Mouse (Mus musculus) C3H10T1/2 (cell line): Measurements from ENCODE around the gene Zfp948. TPM values are rescaled to one million over a fixed set of nuclear protein-coding genes. Genes with fewer than 3 reads are reported as not detected.

Experiments used
- polyA plus RNA-seq, 2 experiments: library from polyadenylated mRNA; unstranded; fragments of >200 nt; fragmentation: generic; extraction: Trizol; gene quantifications; one replicate each; pipeline ENCODE4 v1.2.1; 2012; ENCODE audit warnings: missing spikeins in 2 of 2

Zfp948 gene
- 1 to 10 TPM in 1 of 2 experiments, under 1 TPM in 1; 0.20 to 1.8 TPM for polyA plus RNA-seq

DNA sequence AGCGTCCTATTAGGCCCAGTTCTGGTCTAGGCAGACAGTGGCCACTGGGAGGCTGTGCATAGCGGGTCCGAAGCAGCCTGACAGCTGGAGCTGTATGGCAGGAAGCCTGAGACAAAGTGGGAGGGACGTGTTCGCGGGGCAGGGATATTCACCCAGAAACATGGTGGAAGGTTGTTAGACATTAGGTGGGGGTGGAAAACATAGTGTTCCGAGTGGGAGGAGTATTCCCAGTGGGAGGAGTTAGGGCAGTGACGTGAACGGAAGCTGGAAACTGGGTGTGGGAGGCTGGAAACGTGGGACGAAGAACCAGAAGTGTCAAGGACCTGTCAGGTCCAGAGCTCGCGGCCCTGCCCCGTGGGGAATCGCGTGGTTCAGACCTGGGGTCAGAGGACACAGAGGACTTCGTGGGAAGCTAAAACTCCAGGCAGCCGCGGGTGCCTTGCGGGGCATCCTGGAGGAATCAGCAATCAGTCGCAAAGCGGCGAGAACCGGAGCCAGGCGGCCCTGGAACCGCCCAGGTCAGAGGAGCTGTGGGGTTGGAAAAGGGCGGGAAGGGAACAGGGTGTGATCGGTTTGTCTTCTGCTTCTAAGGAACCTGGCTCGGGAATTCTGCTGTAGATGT, at the start of gene Zfp948:
Zfp948 (plus strand) TSS at position 281 of the 622 bp plus-strand sequence.

DNA sequence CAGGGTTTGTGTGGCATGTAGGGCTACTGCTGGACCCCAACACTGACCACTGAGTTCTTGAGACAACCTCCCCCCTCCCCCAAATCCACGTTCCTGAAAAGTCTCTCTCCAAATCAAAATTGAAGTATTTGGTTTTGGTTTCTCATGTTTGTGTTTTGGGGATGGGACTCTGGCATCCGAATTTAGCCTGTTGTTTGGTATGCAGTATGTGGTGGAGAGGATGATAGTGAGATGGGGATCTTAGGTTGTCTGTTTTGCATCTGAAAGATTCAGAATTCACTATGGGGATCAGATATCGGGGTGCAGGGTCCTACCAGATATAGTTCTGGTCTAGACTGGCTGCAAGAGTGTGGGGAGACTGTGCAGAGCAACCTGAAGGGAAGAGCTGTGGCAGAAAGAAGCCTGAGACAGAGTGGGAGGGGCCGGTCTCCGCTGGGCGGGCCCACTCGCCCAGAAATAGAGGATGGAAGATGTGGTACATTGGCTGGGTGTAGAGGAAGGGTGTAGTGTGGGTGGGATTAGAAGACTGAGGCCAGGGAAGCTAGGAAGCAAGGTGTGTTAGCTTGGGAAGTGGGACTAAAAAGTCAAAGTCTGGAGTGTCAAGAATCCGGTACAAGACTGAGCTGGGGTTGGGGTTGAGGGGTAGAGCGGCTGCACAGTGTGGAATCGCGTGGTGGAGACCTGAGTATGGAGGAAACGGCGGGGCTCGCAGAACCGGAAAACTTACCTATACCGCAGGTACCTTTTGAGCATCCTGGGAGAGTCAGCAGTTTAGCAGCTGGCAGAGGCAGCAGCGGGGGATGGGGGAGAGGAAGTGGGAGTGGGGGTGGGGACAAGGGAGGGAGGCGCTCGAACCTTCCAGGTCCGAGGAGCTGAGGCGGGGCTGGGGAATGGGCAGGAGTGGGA, 31.5 kb upstream of the Zfp948 start, which contains the start of gene Zfp52:
Zfp52 (plus strand) TSS at position 444 of the 906 bp plus-strand sequence.

Other genes with a start within 250 kb of the Zfp948 start
- under 1 TPM; 0.02 to 0.52 TPM for gene Zfp677, start 183.3 kb upstream of the Zfp948 start, polyA plus RNA-seq
- gene Zfp54, start 143.8 kb upstream of the Zfp948 start, polyA plus RNA-seq = under 1 TPM; 0.04 to 0.77 TPM
- gene Zfp51, start 116.6 kb upstream of the Zfp948 start, polyA plus RNA-seq = under 1 TPM; 0.04 to 0.90 TPM
- gene Zfp53, start 78.0 kb upstream of the Zfp948 start, polyA plus RNA-seq = 1 to 10 TPM in 1 of 2 experiments, under 1 TPM in 1; 0.42 to 1.3 TPM
- gene Zfp52, start 31.5 kb upstream of the Zfp948 start, polyA plus RNA-seq = under 1 TPM; 0.12 to 0.86 TPM
- under 1 TPM; 0.01 to 0.71 TPM for gene Zfp983, start 83.6 kb downstream of the Zfp948 start, polyA plus RNA-seq
- 1 to 10 TPM in 1 of 2 experiments, not detected in 1; 1.4 TPM for gene Gm10226, start 124.9 kb downstream of the Zfp948 start, polyA plus RNA-seq
- gene Zfp760, start 140.7 kb downstream of the Zfp948 start, polyA plus RNA-seq = under 1 TPM; 0.04 to 0.70 TPM
- gene Zfp229, start 163.8 kb downstream of the Zfp948 start, polyA plus RNA-seq = under 1 TPM; 0.04 to 0.99 TPM